Mouse (Mus musculus) hindbrain, embryonic 13.5 days (tissue): ENCODE measurements at regions not wholly inside any gene's neighbourhood (a gene's known extent, or its start where the extent isn't known, plus 50 kb on each side); places are given as distances from the start of the nearest gene placed in this dataset.

Experiments used
- ATAC-seq: fragments of 200-750 bp; cut with Nextera tagmentation; 2 replicates; pipeline ENCODE4 v1.8.0; 2017; ENCODE audit warnings: moderate TSS enrichment; ENCODE audit not compliant: low FRiP score
- H3K27ac ChIP-seq: fragments of 300-500 bp; sonication (generic); 2 replicates; pipeline ENCODE4 v1.5.1; 2015; ENCODE audit warnings: inconsistent platforms, mild to moderate bottlenecking, moderate library complexity
- H3K27me3 ChIP-seq: fragments of 300-500 bp; sonication (generic); 2 replicates; pipeline ENCODE4 v1.6.1; 2015; ENCODE audit warnings: mild to moderate bottlenecking, inconsistent platforms
- H3K36me3 ChIP-seq: fragments of 300-500 bp; sonication (generic); 2 replicates; pipeline ENCODE4 v1.6.1; 2015; ENCODE audit warnings: mild to moderate bottlenecking, inconsistent platforms
- H3K4me1 ChIP-seq: fragments of 300-500 bp; sonication (generic); replicated peaks from 2 replicates; pipeline ENCODE4 v1.6.1; 2015; ENCODE audit warnings: inconsistent platforms
- H3K4me2 ChIP-seq: fragments of 300-500 bp; sonication (generic); 2 replicates; pipeline ENCODE4 v1.6.1; 2015; ENCODE audit warnings: inconsistent platforms, mild to moderate bottlenecking, moderate library complexity
- H3K4me3 ChIP-seq: fragments of 300-500 bp; sonication (generic); 2 replicates; pipeline ENCODE4 v1.5.1; 2015; ENCODE audit warnings: mild to moderate bottlenecking, inconsistent platforms
- H3K9ac ChIP-seq: fragments of 300-500 bp; sonication (generic); 2 replicates; pipeline ENCODE4 v1.6.1; 2015; ENCODE audit warnings: mild to moderate bottlenecking, inconsistent platforms
- H3K9me3 ChIP-seq: fragments of 300-500 bp; sonication (generic); 2 replicates; pipeline ENCODE4 v1.6.1; 2016; ENCODE audit warnings: inconsistent platforms
- WGBS: fragments of 180-500 bp; shearing (Covaris S2); methylation state at CpG from one replicate; pipeline ENCODE4 v1.1.7; 2015; 5-methylcytosine and 5-hydroxymethylcytosine counted together

- Histone ChIP-seq H3K4me2 (no peak overlapping the region), H3K9me3 (no peaks in the 10 kb centered on the region), H3K4me1 (no peaks in the 10 kb centered on the region), H3K9ac (no peak overlapping the region), H3K36me3 (no peaks in the 10 kb centered on the region), H3K4me3 (no peak overlapping the region), H3K27ac (no peak overlapping the region), H3K27me3 (no peaks in the 10 kb centered on the region)
- WGBS, result 57% methylated on average over 1 of the region's 1 CpGs
- ATAC-seq, result no peak
Measured at GRCm38 (mm10) chr3:17452984-17453383, 495.2 kb upstream of the Cypt12 start.

GRCm38 (mm10) chr3:17460545-17460944 lies 487.7 kb upstream of the Cypt12 start:
- H3K9me3 ChIP-seq, result no peaks in the 10 kb centered on the region
- H3K36me3 ChIP-seq, result no peaks in the 10 kb centered on the region
- no peak overlapping the region for H3K27ac ChIP-seq
- no peaks in the 10 kb centered on the region for H3K4me1 ChIP-seq
- no peaks in the 10 kb centered on the region for H3K27me3 ChIP-seq
- no peak overlapping the region for H3K4me2 ChIP-seq
- 86% methylated on average over 5 of the region's 5 CpGs for WGBS
- ATAC-seq, result no peak
- H3K9ac ChIP-seq, result no peak overlapping the region
- no peak overlapping the region for H3K4me3 ChIP-seq

- H3K9me3 ChIP-seq, result no peaks in the 10 kb centered on the region
- no peak overlapping the region for H3K4me2 ChIP-seq
- no peak overlapping the region for H3K9ac ChIP-seq
- no peaks in the 10 kb centered on the region for H3K36me3 ChIP-seq
- ATAC-seq, result no peak
- 95% methylated on average over 4 of the region's 4 CpGs for WGBS
- H3K4me1 ChIP-seq, result no peaks in the 10 kb centered on the region
- no peak overlapping the region for H3K4me3 ChIP-seq
- no peak overlapping the region for H3K27ac ChIP-seq
- no peaks in the 10 kb centered on the region for H3K27me3 ChIP-seq
Measured at GRCm38 (mm10) chr3:17461365-17461764, 486.8 kb upstream of the Cypt12 start.

- H3K9ac ChIP-seq, result no peak overlapping the region
- no peak overlapping the region for H3K27ac ChIP-seq
- H3K4me1 ChIP-seq, result no peaks in the 10 kb centered on the region
- 81% methylated on average over 2 of the region's 2 CpGs for WGBS
- H3K27me3 ChIP-seq, result no peaks in the 10 kb centered on the region
- no peak overlapping the region for H3K4me3 ChIP-seq
- H3K9me3 ChIP-seq, result no peaks in the 10 kb centered on the region
- H3K4me2 ChIP-seq, result no peak overlapping the region
- ATAC-seq, result 0 out of 2 replicates have a peak, but pooled peaks have one; percentile 36
- no peaks in the 10 kb centered on the region for H3K36me3 ChIP-seq
Measured at GRCm38 (mm10) chr3:17473812-17474211, 474.4 kb upstream of the Cypt12 start.

GRCm38 (mm10) chr3:17489240-17490142 lies 458.7 kb upstream of the Cypt12 start:
- no peak overlapping the region for H3K4me2 ChIP-seq
- WGBS, result 7% methylated on average over 4 of the region's 4 CpGs
- H3K9ac ChIP-seq, result 0 out of 2 replicates have a peak overlapping the region, but pooled peaks have one; percentile 24
- H3K27ac ChIP-seq, result peak overlapping the region; percentile 76
- H3K9me3 ChIP-seq, result no peaks in the 10 kb centered on the region
- no peak overlapping the region for H3K4me3 ChIP-seq
- no peaks in the 10 kb centered on the region for H3K36me3 ChIP-seq
- peaks cover 5% of the 10 kb centered on the region for H3K4me1 ChIP-seq
- ATAC-seq, result peak; percentile 85; the same call in 1 of the 2 replicates
- H3K27me3 ChIP-seq, result no peaks in the 10 kb centered on the region

- H3K9me3 ChIP-seq, result no peaks in the 10 kb centered on the region
- no peak overlapping the region for H3K4me3 ChIP-seq
- H3K9ac ChIP-seq, result no peak overlapping the region
- H3K4me2 ChIP-seq, result no peak overlapping the region
- no peaks in the 10 kb centered on the region for H3K36me3 ChIP-seq
- no peak overlapping the region for H3K27ac ChIP-seq
- no peaks in the 10 kb centered on the region for H3K27me3 ChIP-seq
- ATAC-seq, result no peak
- H3K4me1 ChIP-seq, result peaks cover 5% of the 10 kb centered on the region
Measured at GRCm38 (mm10) chr3:17490632-17491031, 457.6 kb upstream of the Cypt12 start.

GRCm38 (mm10) chr3:17498291-17498690 lies 449.9 kb upstream of the Cypt12 start:
- WGBS, result 96% methylated on average over 3 of the region's 3 CpGs
- Histone ChIP-seq H3K27ac (no peak overlapping the region), H3K4me3 (no peak overlapping the region), H3K4me2 (no peak overlapping the region), H3K36me3 (no peaks in the 10 kb centered on the region), H3K9me3 (no peaks in the 10 kb centered on the region), H3K9ac (no peak overlapping the region), H3K4me1 (no peaks in the 10 kb centered on the region), H3K27me3 (no peaks in the 10 kb centered on the region)
- ATAC-seq, result no peak

GRCm38 (mm10) chr3:17501556-17501955 lies 446.7 kb upstream of the Cypt12 start:
- H3K4me1 ChIP-seq, result no peaks in the 10 kb centered on the region
- 64% methylated on average over 2 of the region's 2 CpGs for WGBS
- no peaks in the 10 kb centered on the region for H3K27me3 ChIP-seq
- ATAC-seq, result no peak
- no peak overlapping the region for H3K9ac ChIP-seq
- no peaks in the 10 kb centered on the region for H3K9me3 ChIP-seq
- no peak overlapping the region for H3K4me3 ChIP-seq
- no peak overlapping the region for H3K27ac ChIP-seq
- no peaks in the 10 kb centered on the region for H3K36me3 ChIP-seq
- H3K4me2 ChIP-seq, result no peak overlapping the region

GRCm38 (mm10) chr3:17541346-17541745 lies 406.9 kb upstream of the Cypt12 start:
- H3K9ac ChIP-seq, result no peak overlapping the region
- no peak for ATAC-seq
- H3K36me3 ChIP-seq, result no peaks in the 10 kb centered on the region
- H3K4me1 ChIP-seq, result no peaks in the 10 kb centered on the region
- no peaks in the 10 kb centered on the region for H3K9me3 ChIP-seq
- no peaks in the 10 kb centered on the region for H3K27me3 ChIP-seq
- H3K27ac ChIP-seq, result no peak overlapping the region
- H3K4me3 ChIP-seq, result no peak overlapping the region
- H3K4me2 ChIP-seq, result no peak overlapping the region

- no peak for ATAC-seq
- Histone ChIP-seq H3K27me3 (no peaks in the 10 kb centered on the region), H3K9me3 (no peaks in the 10 kb centered on the region), H3K9ac (no peak overlapping the region), H3K4me1 (no peaks in the 10 kb centered on the region), H3K4me2 (no peak overlapping the region), H3K27ac (no peak overlapping the region), H3K36me3 (no peaks in the 10 kb centered on the region), H3K4me3 (no peak overlapping the region)
- WGBS, result 30% methylated on average over 1 of the region's 1 CpGs
Measured at GRCm38 (mm10) chr3:17547559-17548059, 400.6 kb upstream of the Cypt12 start.

GRCm38 (mm10) chr3:17582487-17582886 lies 365.7 kb upstream of the Cypt12 start:
- no peak overlapping the region for H3K9ac ChIP-seq
- 18% methylated on average over 9 of the region's 9 CpGs for WGBS
- H3K4me1 ChIP-seq, result 0 out of 2 replicates have a peak, but pooled peaks cover 2% of the 10 kb centered on the region
- peak overlapping the region; percentile 90 for H3K27ac ChIP-seq
- 0 out of 2 replicates have a peak overlapping the region, but pooled peaks have one; percentile 25 for H3K4me2 ChIP-seq
- ATAC-seq, result peak; percentile 40; the same call in 1 of the 2 replicates
- H3K4me3 ChIP-seq, result no peak overlapping the region
- H3K36me3 ChIP-seq, result no peaks in the 10 kb centered on the region
- no peaks in the 10 kb centered on the region for H3K27me3 ChIP-seq
- H3K9me3 ChIP-seq, result no peaks in the 10 kb centered on the region

- H3K27me3 ChIP-seq, result no peaks in the 10 kb centered on the region
- no peaks in the 10 kb centered on the region for H3K36me3 ChIP-seq
- ATAC-seq, result no peak
- no peak overlapping the region for H3K4me2 ChIP-seq
- H3K4me1 ChIP-seq, result peaks cover 3% of the 10 kb centered on the region; the same call in 1 of the 2 replicates
- 63% methylated on average over 2 of the region's 2 CpGs for WGBS
- H3K9me3 ChIP-seq, result no peaks in the 10 kb centered on the region
- H3K4me3 ChIP-seq, result no peak overlapping the region
- no peak overlapping the region for H3K9ac ChIP-seq
- H3K27ac ChIP-seq, result no peak overlapping the region
Measured at GRCm38 (mm10) chr3:17589956-17590546, 358.2 kb upstream of the Cypt12 start.
